Mouse (Mus musculus) cerebellum, adult 2 months (tissue): Measurements from ENCODE around the gene Fgfr2.

ENCODE experiments used
- CTCF ChIP-seq: fragments of 200-500 bp; IDR thresholded peaks from 2 replicates; pipeline ENCODE4 v1.5.1; 2011; ENCODE audit warnings: low read depth, mild to moderate bottlenecking, control low read depth, low read length, moderate library complexity, borderline replicate concordance; ENCODE audit not compliant: insufficient read depth
- POLR2A ChIP-seq: fragments of 200-500 bp; IDR thresholded peaks from 2 replicates; pipeline ENCODE4 v1.6.1; 2011; ENCODE audit warnings: low read length, control low read depth, borderline replicate concordance; ENCODE audit not compliant: insufficient read depth

GRCm38 (mm10) chr7:132654412-132654811 is 468.7 kb downstream of the Fgfr2 start:
- no peak for TF ChIP-seq POLR2A
- TF ChIP-seq CTCF = no peak
